Mouse (Mus musculus): Measurements from ENCODE around the gene Ikzf1. TPM values are rescaled to one million over a fixed set of nuclear protein-coding genes. Genes with fewer than 3 reads are reported as not detected.

The Ikzf1 gene
- polyA plus RNA-seq, 1 experiment from 2014 or later = 3.2 TPM

DNA sequence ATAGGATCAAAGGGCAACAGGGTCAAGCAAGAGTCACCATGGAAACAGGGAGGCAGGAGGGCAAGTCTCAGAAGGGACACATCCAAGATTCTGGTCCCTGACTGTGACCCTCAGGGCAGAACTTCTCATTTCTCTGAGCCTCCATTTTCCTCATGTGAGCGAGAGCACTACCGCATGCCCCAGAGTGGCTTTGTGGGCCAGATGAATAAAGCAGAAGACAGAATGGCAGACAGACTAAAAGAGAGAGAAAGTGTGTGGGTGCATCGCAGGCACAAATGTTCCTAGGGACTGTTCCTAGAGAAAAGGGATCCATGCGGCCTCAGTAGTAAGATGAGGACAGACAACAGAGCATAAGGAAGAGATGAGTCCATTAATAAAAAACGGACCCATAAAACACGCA lies 24.5 kb downstream of the Ikzf1 start:
- Histone ChIP-seq H3K4me1 (ENCODE audit: control insufficient read depth, insufficient read depth, low read length) (no peaks in the 10 kb centered on the region), H3K4me3 (ENCODE audit: low read depth, low read length) (no peak overlapping the region), H3K36me3 (ENCODE audit: control insufficient read depth, insufficient read depth, low read length) (no peaks in the 10 kb centered on the region), H3K9ac (ENCODE audit: low read length) (no peak overlapping the region), H3K27ac (ENCODE audit: low read depth, low read length) (no peak overlapping the region), H3K4me2 (ENCODE audit: low read depth) (no peak overlapping the region), H3K9me3 (ENCODE audit: control insufficient read depth, low read length) (no peaks in the 10 kb centered on the region), H3K27me3 (ENCODE audit: control insufficient read depth, insufficient read depth, low read length) (no peaks in the 10 kb centered on the region)
- DNase-seq (ENCODE audit: low spot score) = no peak
- ATAC-seq (ENCODE audit: insufficient read depth, low FRiP score, low TSS enrichment) = no peak
- 90% methylated on average over 6 of the region's 6 CpGs for WGBS

DNA sequence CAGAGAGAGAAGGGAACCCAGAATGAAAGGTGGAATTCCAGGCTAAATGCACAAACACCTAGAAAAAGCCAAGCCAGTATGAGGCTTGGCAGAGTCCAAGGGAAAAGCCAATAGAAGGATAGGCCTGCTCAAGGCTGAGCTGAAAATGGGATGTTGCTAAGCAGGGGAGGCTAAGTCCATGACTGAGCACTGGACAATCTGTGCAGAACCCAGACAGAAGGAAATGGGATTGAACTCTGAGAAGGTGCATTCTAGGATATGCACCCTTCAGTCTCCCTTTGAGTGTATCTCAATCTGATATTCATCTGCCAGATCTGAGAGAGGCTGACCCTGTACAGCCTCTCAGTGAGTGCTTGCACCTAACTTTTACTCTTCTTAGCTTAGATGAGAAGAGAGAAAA lies 25.9 kb downstream of the Ikzf1 start:
- Histone ChIP-seq H3K4me2 (ENCODE audit: low read depth) (no peak overlapping the region), H3K27ac (ENCODE audit: low read depth, low read length) (no peak overlapping the region), H3K4me1 (ENCODE audit: control insufficient read depth, insufficient read depth, low read length) (no peaks in the 10 kb centered on the region), H3K4me3 (ENCODE audit: low read depth, low read length) (no peak overlapping the region), H3K9ac (ENCODE audit: low read length) (no peak overlapping the region), H3K27me3 (ENCODE audit: control insufficient read depth, insufficient read depth, low read length) (no peaks in the 10 kb centered on the region), H3K36me3 (ENCODE audit: control insufficient read depth, insufficient read depth, low read length) (no peaks in the 10 kb centered on the region), H3K9me3 (ENCODE audit: control insufficient read depth, low read length) (no peaks in the 10 kb centered on the region)
- no peak for DNase-seq (ENCODE audit: low spot score)
- ATAC-seq (ENCODE audit: insufficient read depth, low FRiP score, low TSS enrichment) = no peak

DNA sequence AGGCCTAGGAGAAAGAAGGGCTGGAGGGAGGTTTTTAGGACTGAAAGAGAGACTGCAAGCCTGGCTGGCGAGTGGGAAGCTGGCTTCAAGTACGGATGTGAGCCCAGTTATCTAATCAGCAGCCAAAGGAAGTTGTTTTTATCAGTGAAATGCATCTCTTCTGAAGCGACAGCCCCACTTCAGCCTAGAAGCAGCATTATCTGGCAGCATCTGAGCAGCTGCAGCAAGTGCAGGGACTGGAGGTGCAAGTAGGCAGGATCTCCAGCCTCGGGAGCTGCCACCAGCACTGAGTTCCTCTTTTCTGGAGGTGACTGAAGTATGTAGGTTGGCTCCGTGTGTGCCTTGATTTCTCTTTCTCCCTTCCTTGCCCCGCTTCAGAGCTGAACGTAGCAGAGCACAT lies 26.9 kb downstream of the Ikzf1 start:
- DNase-seq (ENCODE audit: low spot score) (no peak), ATAC-seq (ENCODE audit: insufficient read depth, low FRiP score, low TSS enrichment) (no peak)
- Histone ChIP-seq H3K27ac (ENCODE audit: low read depth, low read length) (no peak overlapping the region), H3K4me1 (ENCODE audit: control insufficient read depth, insufficient read depth, low read length) (no peaks in the 10 kb centered on the region), H3K9ac (ENCODE audit: low read length) (no peak overlapping the region), H3K4me3 (ENCODE audit: low read depth, low read length) (no peak overlapping the region), H3K36me3 (ENCODE audit: control insufficient read depth, insufficient read depth, low read length) (no peaks in the 10 kb centered on the region), H3K27me3 (ENCODE audit: control insufficient read depth, insufficient read depth, low read length) (no peaks in the 10 kb centered on the region), H3K4me2 (ENCODE audit: low read depth) (no peak overlapping the region), H3K9me3 (ENCODE audit: control insufficient read depth, low read length) (no peaks in the 10 kb centered on the region)
- WGBS = 74% methylated on average over 7 of the region's 7 CpGs

DNA sequence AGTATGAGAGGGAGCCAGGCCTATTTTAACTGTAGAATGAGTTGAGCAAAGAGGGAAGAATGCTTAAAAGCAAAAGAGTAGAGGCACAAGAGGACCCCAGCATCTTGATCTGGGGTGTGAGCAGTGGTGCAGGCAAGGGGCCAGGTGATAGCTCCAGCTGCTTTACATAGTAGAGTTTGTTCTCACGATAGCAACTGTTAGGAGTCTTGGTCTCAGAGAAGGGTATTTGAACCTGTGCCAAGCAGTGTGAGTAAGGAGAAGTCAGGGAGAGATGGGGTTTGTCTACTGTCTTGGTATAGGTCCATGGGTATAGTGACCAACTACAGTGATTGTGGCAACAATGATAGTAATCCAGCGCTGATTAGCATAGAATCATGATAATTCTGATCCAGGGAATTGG lies 29.9 kb downstream of the Ikzf1 start:
- WGBS = 88% methylated on average over 2 of the region's 2 CpGs
- ATAC-seq (ENCODE audit: insufficient read depth, low FRiP score, low TSS enrichment) = no peak
- Histone ChIP-seq H3K4me3 (ENCODE audit: low read depth, low read length) (no peak overlapping the region), H3K36me3 (ENCODE audit: control insufficient read depth, insufficient read depth, low read length) (no peaks in the 10 kb centered on the region), H3K27me3 (ENCODE audit: control insufficient read depth, insufficient read depth, low read length) (no peaks in the 10 kb centered on the region), H3K9me3 (ENCODE audit: control insufficient read depth, low read length) (no peaks in the 10 kb centered on the region), H3K27ac (ENCODE audit: low read depth, low read length) (no peak overlapping the region), H3K4me2 (ENCODE audit: low read depth) (no peak overlapping the region), H3K4me1 (ENCODE audit: control insufficient read depth, insufficient read depth, low read length) (no peaks in the 10 kb centered on the region), H3K9ac (ENCODE audit: low read length) (no peak overlapping the region)
- no peak for DNase-seq (ENCODE audit: low spot score)

DNA sequence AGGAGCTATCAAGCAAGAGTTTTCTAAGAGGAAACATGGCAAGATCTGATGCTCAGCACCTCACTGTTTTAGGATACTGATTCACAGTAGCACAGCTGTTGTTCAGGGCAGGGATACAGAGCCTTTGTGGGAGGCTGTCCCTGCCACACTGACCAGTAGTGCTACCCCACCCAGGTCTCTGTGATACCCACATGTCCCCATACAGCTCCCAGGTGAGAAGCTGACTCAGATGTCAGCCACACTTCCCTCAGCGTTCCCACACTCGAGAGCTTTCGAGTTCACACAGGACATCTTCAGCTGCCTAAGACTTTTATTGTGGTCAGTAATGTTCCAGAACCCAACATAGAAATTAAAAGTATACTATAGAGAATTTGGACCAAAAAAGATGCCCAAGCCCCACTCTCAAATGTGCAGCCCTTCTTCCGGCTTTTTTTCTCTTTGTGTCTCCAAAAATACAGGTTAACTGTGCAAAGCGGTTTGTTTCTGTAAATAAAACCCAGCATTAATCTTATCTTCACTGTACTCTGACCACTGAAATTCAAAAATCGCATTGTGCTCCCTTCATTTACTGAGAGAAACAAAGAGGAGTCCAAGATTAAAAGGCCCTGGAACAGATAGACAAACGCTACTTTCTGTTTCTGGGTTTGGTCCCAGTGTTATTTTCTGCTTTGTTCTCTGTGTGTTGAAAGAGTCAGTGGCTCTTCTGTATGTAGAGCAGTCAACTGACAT lies 31.3 kb downstream of the Ikzf1 start:
- H3K4me2 ChIP-seq (ENCODE audit: low read depth) = no peak overlapping the region
- H3K27ac ChIP-seq (ENCODE audit: low read depth, low read length) = no peak overlapping the region
- no peaks in the 10 kb centered on the region for H3K9me3 ChIP-seq (ENCODE audit: control insufficient read depth, low read length)
- H3K4me1 ChIP-seq (ENCODE audit: control insufficient read depth, insufficient read depth, low read length) = no peaks in the 10 kb centered on the region
- H3K4me3 ChIP-seq (ENCODE audit: low read depth, low read length) = no peak overlapping the region
- 90% methylated on average over 7 of the region's 7 CpGs for WGBS
- no peak for DNase-seq (ENCODE audit: low spot score)
- ATAC-seq (ENCODE audit: insufficient read depth, low FRiP score, low TSS enrichment) = no peak
- H3K36me3 ChIP-seq (ENCODE audit: control insufficient read depth, insufficient read depth, low read length) = no peaks in the 10 kb centered on the region
- no peak overlapping the region for H3K9ac ChIP-seq (ENCODE audit: low read length)
- H3K27me3 ChIP-seq (ENCODE audit: control insufficient read depth, insufficient read depth, low read length) = no peaks in the 10 kb centered on the region

DNA sequence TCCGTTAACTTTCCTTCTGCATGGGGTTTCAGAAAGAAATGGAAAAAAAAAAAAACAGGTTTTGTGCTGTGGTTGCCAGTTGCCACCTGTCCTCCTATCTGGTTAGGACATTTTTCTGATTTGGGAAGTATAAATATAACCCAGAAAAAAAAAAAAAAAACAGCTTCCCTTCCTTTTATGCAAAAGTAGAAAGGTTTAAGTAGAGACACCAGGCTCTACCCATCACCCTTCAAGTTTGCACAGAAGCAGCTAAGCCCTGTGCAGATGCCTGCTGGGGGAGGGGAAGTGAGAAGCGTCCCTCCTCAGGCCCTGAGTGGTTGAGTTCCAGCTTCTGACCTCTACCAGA lies 31.9 kb downstream of the Ikzf1 start:
- Histone ChIP-seq H3K9me3 (ENCODE audit: control insufficient read depth, low read length) (no peaks in the 10 kb centered on the region), H3K36me3 (ENCODE audit: control insufficient read depth, insufficient read depth, low read length) (no peaks in the 10 kb centered on the region), H3K9ac (ENCODE audit: low read length) (no peak overlapping the region), H3K27me3 (ENCODE audit: control insufficient read depth, insufficient read depth, low read length) (no peaks in the 10 kb centered on the region), H3K4me2 (ENCODE audit: low read depth) (no peak overlapping the region), H3K4me3 (ENCODE audit: low read depth, low read length) (no peak overlapping the region), H3K4me1 (ENCODE audit: control insufficient read depth, insufficient read depth, low read length) (no peaks in the 10 kb centered on the region), H3K27ac (ENCODE audit: low read depth, low read length) (no peak overlapping the region)
- DNase-seq (ENCODE audit: low spot score) = no peak
- ATAC-seq (ENCODE audit: insufficient read depth, low FRiP score, low TSS enrichment) = no peak
- 78% methylated on average over 2 of the region's 2 CpGs for WGBS

DNA sequence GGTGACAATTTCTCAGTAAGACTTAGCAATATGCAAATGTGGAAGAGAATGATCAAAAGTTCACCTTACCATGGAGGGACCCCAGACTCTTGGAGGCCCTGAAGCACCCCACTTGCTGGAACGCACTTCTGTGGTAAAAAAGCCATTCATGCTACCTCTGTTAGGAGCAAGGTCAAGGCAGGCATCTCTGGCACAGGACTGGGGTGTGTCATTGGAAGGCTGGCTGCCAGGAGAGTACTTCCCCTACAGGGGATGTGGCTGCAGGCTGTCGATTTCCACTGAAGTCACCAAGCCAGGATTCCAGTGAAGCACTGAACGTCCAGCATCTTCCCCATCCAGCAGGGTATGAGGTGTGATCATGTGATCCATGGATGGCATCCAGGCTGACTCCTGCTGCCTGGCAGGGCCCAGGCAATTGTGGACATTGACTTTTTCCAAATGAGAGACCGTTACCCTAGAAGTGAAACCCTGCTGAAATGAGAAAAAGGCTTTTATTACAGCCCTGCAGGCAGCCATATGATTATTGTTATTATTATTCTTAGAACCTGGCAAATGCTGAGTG lies 32.9 kb downstream of the Ikzf1 start:
- no peak for DNase-seq (ENCODE audit: low spot score)
- ATAC-seq (ENCODE audit: insufficient read depth, low FRiP score, low TSS enrichment) = no peak
- H3K27me3 ChIP-seq (ENCODE audit: control insufficient read depth, insufficient read depth, low read length) = no peaks in the 10 kb centered on the region
- no peaks in the 10 kb centered on the region for H3K9me3 ChIP-seq (ENCODE audit: control insufficient read depth, low read length)
- no peaks in the 10 kb centered on the region for H3K36me3 ChIP-seq (ENCODE audit: control insufficient read depth, insufficient read depth, low read length)
- no peak overlapping the region for H3K27ac ChIP-seq (ENCODE audit: low read depth, low read length)
- H3K4me1 ChIP-seq (ENCODE audit: control insufficient read depth, insufficient read depth, low read length) = no peaks in the 10 kb centered on the region
- no peak overlapping the region for H3K4me2 ChIP-seq (ENCODE audit: low read depth)
- no peak overlapping the region for H3K4me3 ChIP-seq (ENCODE audit: low read depth, low read length)
- H3K9ac ChIP-seq (ENCODE audit: low read length) = no peak overlapping the region
- 83% methylated on average over 4 of the region's 4 CpGs for WGBS

DNA sequence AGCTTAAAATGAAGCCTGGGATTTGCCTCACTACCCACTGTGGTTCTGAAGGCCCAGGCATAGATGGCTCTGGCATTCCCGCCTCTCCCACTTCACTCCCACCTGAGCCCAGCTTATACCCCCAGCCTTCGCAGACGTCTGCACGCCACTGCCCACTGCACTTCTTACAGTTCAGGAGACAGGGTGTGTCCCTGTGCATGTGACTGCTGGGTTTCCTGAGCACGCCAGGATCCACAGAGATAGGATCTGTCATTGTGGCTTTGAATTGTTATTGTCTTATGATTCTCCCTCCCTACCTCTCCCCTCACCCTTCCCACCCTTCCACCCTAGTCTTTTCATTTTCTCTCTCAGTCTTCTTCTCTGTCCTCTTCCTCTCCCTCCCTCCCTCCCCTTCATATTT lies 34.9 kb downstream of the Ikzf1 start:
- 88% methylated on average over 5 of the region's 5 CpGs for WGBS
- Histone ChIP-seq H3K4me2 (ENCODE audit: low read depth) (no peak overlapping the region), H3K4me1 (ENCODE audit: control insufficient read depth, insufficient read depth, low read length) (no peaks in the 10 kb centered on the region), H3K4me3 (ENCODE audit: low read depth, low read length) (no peak overlapping the region), H3K9ac (ENCODE audit: low read length) (no peak overlapping the region), H3K27me3 (ENCODE audit: control insufficient read depth, insufficient read depth, low read length) (no peaks in the 10 kb centered on the region), H3K36me3 (ENCODE audit: control insufficient read depth, insufficient read depth, low read length) (no peaks in the 10 kb centered on the region), H3K27ac (ENCODE audit: low read depth, low read length) (no peak overlapping the region), H3K9me3 (ENCODE audit: control insufficient read depth, low read length) (no peaks in the 10 kb centered on the region)
- no peak for ATAC-seq (ENCODE audit: insufficient read depth, low FRiP score, low TSS enrichment)
- DNase-seq (ENCODE audit: low spot score) = no peak

DNA sequence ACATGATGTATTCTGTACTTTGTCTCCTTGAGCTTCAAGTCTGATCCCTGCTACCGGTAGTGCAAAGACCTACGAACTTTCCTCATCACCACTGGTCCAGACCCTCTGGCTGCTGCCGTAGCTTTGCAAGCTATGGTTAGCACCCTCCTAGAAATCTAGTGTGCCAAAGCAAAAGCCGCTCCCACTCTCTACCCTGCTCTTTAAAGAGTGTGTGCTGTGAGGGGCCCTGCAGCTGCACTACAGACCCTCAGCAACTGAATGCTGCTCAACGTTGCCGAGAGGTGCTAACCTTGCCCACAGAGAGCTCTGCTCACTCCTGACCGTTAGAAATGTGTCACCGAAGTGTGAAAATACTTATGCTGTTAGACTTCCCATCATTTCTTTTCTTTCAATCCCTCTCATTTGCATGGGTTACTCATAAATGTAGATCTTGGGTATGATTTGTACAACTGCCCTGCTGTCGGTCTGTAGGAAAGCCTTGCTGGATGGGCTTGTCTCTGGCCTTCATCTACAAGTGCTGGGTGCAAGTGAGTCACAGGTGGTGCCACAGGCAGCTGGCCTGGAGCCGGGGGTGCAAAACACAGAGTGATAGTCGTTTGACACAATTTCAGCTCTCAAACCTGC lies 40.6 kb downstream of the Ikzf1 start:
- 80% methylated on average over 11 of the region's 11 CpGs for WGBS
- ATAC-seq (ENCODE audit: insufficient read depth, low FRiP score, low TSS enrichment) = no peak

More for the DNA sequence above, 40.6 kb downstream of the Ikzf1 start:
- H3K9ac ChIP-seq (ENCODE audit: low read length) = no peak overlapping the region
- H3K27me3 ChIP-seq (ENCODE audit: control insufficient read depth, insufficient read depth, low read length) = no peaks in the 10 kb centered on the region
- H3K36me3 ChIP-seq (ENCODE audit: control insufficient read depth, insufficient read depth, low read length) = no peaks in the 10 kb centered on the region
- H3K27ac ChIP-seq (ENCODE audit: low read depth, low read length) = no peak overlapping the region
- no peaks in the 10 kb centered on the region for H3K4me1 ChIP-seq (ENCODE audit: control insufficient read depth, insufficient read depth, low read length)
- no peak overlapping the region for H3K4me2 ChIP-seq (ENCODE audit: low read depth)
- DNase-seq (ENCODE audit: low spot score) = no peak
- H3K4me3 ChIP-seq (ENCODE audit: low read depth, low read length) = no peak overlapping the region
- H3K9me3 ChIP-seq (ENCODE audit: control insufficient read depth, low read length) = no peaks in the 10 kb centered on the region

All from neural tube, embryonic 11.5 days (tissue).